Mouse (Mus musculus): Measurements from ENCODE around the gene Gpam. TPM values are rescaled to one million over a fixed set of nuclear protein-coding genes. Genes with fewer than 3 reads are reported as not detected.
A peak's percentile ranks its signal among the peaks of the same experiment; 100 is the strongest.

Gene Gpam
- total RNA-seq, 4 experiments from 2014 or later = 77.4 to 450 (median 220) TPM

GRCm38 (mm10) chr19:55138506-55138905 lies 11.5 kb upstream of the Gpam start:
- peak; percentile 75 for DNase-seq

- no peak for DNase-seq
Measured at GRCm38 (mm10) chr19:55137884-55138283, 10.8 kb upstream of the Gpam start.

- no peak for DNase-seq
Measured at GRCm38 (mm10) chr19:55136693-55137427, 9.8 kb upstream of the Gpam start.

GRCm38 (mm10) chr19:55135918-55136317 lies 8.9 kb upstream of the Gpam start:
- no peak for DNase-seq

- no peak for DNase-seq
Measured at GRCm38 (mm10) chr19:55134521-55134920, 7.5 kb upstream of the Gpam start.

GRCm38 (mm10) chr19:55132476-55132875 lies 5.4 kb upstream of the Gpam start:
- DNase-seq = no peak

- peak; percentile 65 for DNase-seq
Measured at GRCm38 (mm10) chr19:55131747-55132146, 4.7 kb upstream of the Gpam start.

GRCm38 (mm10) chr19:55128469-55128868 lies 1.4 kb upstream of the Gpam start:
- DNase-seq = no peak

GRCm38 (mm10) chr19:55125456-55125855 lies 1.6 kb downstream of the Gpam start:
- DNase-seq = no peak

GRCm38 (mm10) chr19:55123001-55123536 lies 4.0 kb downstream of the Gpam start:
- DNase-seq = no peak

- no peak for DNase-seq
Measured at GRCm38 (mm10) chr19:55122351-55122980, 4.6 kb downstream of the Gpam start.

GRCm38 (mm10) chr19:55121836-55122235 lies 5.2 kb downstream of the Gpam start:
- DNase-seq = no peak

- DNase-seq = no peak
Measured at GRCm38 (mm10) chr19:55120518-55121244, 6.4 kb downstream of the Gpam start.

- DNase-seq = no peak
Measured at GRCm38 (mm10) chr19:55119541-55119940, 7.5 kb downstream of the Gpam start.

GRCm38 (mm10) chr19:55117991-55118390 lies 9.0 kb downstream of the Gpam start:
- no peak for DNase-seq

- no peak for DNase-seq
Measured at GRCm38 (mm10) chr19:55117059-55117815, 9.8 kb downstream of the Gpam start.

GRCm38 (mm10) chr19:55115532-55115931 lies 11.5 kb downstream of the Gpam start:
- no peak for DNase-seq

GRCm38 (mm10) chr19:55114825-55115395 lies 12.1 kb downstream of the Gpam start:
- no peak for DNase-seq

- DNase-seq = no peak
Measured at GRCm38 (mm10) chr19:55107896-55108295, 19.1 kb downstream of the Gpam start.

- no peak for DNase-seq
Measured at GRCm38 (mm10) chr19:55105969-55106368, 21.1 kb downstream of the Gpam start.

GRCm38 (mm10) chr19:55103081-55103830 lies 23.8 kb downstream of the Gpam start:
- peak; percentile 69 for DNase-seq
